Mouse (Mus musculus) embryonic fibroblast, embryonic 13.5 days (primary cell): ENCODE measurements around the gene Chpf.

Source experiments
- CTCF ChIP-seq: IDR thresholded peaks from 2 replicates; pipeline ENCODE4 v1.5.1; 2011; ENCODE audit warnings: mild to moderate bottlenecking, control low read depth, low read length, moderate library complexity, borderline replicate concordance; ENCODE audit not compliant: insufficient read depth
- POLR2A ChIP-seq: IDR thresholded peaks from 2 replicates; pipeline ENCODE4 v1.6.1; 2011; ENCODE audit warnings: low read depth, mild to moderate bottlenecking, control low read depth, low read length, moderate library complexity

DNA sequence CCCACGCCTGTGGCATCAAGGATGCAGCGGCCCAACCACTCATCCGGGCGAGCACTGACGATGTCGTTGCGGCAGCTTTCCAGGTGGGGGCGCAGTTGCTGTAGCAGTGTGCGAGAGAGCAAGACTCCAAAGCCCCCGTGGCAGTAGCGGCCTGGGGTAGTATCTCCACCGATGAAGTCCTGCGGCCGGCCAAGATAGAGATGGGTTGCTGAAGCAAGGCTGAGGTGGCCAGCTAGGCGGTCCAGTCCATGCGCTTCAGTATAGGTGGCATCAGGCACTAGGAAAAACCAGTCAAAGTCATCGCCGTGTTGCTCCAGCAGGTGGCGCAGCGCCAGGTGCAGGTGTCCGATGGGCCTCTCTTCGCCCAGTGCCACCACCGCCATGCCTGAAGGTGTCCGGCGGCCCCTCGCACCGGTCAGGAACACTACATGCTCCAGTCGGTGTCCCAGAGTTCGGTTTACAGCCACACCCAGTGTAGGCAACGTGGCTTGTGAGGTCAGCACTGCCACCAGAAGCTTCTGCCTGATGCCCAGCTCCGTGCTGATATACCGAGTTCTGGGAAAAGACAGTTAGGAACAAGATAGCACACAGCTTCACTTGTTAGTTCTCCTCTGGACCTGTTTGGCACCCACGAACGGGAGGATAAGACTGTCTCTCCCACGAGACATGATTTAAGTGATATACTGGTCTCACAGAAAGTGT lies 1.7 kb downstream of the Chpf start:
- TF ChIP-seq CTCF (peak; percentile 91), POLR2A (no peak)
